Mouse (Mus musculus) neutrophil, adult 5-6 weeks (primary cell): ENCODE results near the gene Ror2. TPM values are rescaled to one million over a fixed set of nuclear protein-coding genes. Genes with fewer than 3 reads are reported as not detected.

Source experiments
- ATAC-seq: fragments of 151-379, 151-347 bp; 2 replicates; pipeline ENCODE4 v1.8.0; 2017; ENCODE audit warnings: mild to moderate bottlenecking, moderate TSS enrichment; ENCODE audit not compliant: insufficient number of reproducible peaks, poor library complexity, low FRiP score, severe bottlenecking; ENCODE audit errors: extremely low read depth
- total RNA-seq: library from RNA; stranded (forward); fragments of 200-1000 nt; gene quantifications from 2 replicates; pipeline ENCODE4 v1.2.3, GENCODE M21; 2017

Ror2 gene
- total RNA-seq, 1 experiment from 2014 or later = not detected

DNA sequence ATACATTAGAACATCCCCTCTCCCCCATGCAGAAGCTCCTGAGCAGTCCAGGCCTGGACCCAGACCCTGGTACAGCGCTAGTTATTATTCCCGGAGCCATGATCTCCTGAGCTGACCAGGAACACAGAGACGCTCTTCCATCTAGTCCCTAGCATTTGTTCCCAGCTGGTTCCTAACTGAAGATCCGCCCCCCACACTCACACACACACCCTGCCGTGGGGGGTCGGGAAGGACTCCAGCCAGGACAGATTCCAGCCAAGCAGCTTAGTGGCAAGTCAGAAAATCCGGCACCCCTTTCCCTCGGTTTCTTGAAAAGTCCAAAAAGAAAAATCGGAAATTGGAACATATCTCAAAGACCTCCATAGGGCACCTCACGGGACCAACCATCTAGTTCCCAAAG, 48.5 kb downstream of the Ror2 start:
- ATAC-seq = no peak

DNA sequence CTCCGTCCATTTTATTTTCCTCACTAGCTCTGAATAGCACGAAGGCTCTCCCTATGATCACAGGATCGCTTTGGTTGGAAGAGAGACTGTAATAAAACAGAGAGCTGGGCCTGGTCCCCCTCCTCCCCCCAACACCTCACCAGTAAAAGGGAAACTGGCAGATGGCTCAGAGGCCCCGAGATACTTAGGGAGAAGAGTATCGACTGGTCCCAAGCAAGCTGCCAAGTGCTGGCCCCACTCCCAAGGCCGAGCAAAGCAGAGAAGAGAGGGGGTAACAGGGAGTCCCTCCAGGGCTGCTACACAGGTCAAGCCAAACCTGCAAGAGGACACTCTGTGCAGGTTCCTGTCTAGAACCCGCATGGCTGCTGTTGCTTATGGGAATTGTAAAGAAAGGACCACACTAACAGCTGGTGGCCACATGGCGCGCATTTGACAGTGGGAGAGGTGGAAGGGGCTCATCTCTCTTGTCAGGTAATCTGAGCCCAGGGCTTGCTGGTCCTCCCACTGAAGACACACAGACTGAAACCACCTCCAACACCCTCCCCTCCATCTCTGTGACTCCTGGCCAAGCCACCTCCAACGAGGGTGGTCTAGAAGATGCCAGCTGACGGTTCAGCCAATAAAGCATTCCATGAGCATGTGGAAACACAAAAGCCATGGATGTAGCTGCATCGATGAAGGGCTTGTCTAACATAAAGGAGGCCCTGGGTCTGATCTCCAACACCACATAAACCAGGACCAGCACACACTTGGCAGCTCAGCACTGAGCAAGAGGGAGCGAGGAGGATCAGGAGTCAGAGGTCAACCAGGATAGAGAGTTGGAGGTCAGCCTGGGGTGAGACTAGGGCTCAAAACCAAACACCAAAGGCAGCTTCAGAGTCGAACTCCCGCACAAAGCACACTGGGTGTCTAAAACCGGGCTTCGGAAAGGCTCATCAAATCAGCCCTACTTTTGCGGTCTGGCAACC, 49.2 kb downstream of the Ror2 start:
- no peak for ATAC-seq

GRCm38 (mm10) chr13:53235953-53236352, 50.0 kb downstream of the Ror2 start:
- ATAC-seq = no peak

DNA sequence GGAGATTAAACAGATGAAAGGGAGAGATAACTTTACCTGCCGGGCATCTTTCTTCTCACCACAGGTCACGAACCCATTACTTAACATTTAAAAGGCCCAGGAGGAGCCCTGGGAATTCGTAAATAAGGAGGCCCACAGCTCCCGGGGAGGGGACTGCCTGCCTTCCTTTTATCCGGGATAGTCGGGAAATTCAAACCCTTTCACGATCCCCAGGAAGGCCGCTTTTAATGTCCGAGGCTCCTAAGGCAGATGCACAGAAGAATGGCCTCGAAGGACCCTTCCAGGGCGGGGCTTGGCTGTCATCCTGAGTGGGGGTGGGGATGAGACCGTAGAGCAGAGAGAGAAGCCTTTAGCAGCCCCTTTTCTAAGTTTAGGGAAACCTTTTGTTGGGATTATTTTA, 51.1 kb downstream of the Ror2 start:
- ATAC-seq = no peak

GRCm38 (mm10) chr13:53233826-53234786, 51.8 kb downstream of the Ror2 start:
- no peak for ATAC-seq

GRCm38 (mm10) chr13:53233381-53233780, 52.5 kb downstream of the Ror2 start:
- no peak for ATAC-seq

DNA sequence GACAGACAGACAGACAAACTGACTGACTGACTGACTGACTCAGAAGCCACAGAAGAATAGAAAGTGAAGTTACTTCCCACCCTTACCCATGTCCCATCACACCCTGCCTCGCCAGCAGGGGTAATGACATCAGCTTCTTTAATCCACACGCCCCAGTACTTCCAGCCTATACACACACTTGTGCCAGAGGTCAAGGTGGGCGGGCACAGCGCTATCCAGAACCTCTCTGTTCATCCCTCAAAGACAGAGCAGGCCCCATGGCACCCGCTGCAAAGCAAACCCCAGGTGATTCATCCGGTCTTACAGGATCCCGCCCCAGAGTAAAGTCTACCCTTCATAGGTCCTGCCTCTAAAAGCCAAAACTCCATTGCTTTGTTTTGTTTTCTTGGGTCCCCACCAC, 53.5 kb downstream of the Ror2 start:
- ATAC-seq = no peak

GRCm38 (mm10) chr13:53230446-53231161, 55.3 kb downstream of the Ror2 start:
- no peak for ATAC-seq

- no peak for ATAC-seq
These were observed 58.9 kb downstream of the Ror2 start for GRCm38 (mm10) chr13:53227019-53227418.

GRCm38 (mm10) chr13:53226461-53226860, 59.5 kb downstream of the Ror2 start:
- no peak for ATAC-seq

DNA sequence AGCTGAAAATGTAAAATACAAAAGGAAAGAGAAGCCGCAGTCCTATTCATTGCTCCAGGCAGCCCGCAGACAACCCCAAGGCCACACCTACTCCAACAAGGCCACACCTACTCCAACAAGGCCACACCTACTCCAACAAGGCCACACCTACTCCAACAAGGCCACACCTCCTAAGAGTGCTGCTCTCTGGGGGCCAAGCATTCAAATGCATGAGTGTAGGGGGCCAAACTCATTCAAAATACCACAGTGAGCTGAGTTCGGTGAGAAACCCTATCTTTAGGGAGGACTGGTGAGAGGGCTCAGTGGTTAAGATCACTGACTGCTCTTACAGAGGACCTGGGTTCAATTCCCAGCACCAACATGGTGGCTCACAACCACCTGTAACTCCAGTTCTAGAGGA, 60.0 kb downstream of the Ror2 start:
- no peak for ATAC-seq

DNA sequence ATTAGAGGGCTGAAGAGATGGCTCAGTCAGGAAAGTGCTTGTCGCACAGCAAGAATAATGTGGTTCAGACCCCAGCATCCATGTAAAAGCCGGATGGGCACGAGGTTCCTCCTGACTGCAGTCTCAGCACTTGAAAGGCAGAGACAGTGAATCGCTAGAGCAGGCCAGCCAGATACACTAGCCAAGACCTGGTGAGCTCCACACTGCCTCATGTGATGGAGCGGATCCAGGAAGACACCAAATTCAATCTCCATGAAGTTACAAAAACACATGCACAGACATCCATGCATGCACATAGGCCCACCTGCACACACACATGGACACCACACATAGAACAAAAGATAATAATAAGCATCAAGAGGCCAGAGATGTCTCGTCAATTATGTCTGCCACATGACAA, 64.7 kb downstream of the Ror2 start:
- no peak for ATAC-seq

DNA sequence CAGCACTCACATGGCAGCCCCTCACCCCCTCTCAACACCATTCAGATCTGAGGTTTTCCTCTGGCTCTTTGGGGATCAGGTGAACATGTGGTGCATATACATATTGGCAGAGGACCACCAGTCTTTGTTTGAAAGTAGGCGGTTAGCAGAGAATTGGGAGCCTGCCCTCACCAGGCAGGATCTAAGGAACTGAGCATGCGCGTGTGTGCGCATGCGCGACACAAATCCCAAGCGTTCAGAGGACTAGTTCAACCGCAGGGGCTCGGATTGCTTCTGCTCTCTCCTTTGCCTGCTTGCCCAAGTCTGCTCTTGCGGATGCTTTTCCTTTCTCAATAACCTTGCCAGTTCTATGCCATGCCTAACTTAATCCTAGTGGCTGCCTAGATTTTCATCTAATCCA, 66.0 kb downstream of the Ror2 start:
- ATAC-seq = no peak

DNA sequence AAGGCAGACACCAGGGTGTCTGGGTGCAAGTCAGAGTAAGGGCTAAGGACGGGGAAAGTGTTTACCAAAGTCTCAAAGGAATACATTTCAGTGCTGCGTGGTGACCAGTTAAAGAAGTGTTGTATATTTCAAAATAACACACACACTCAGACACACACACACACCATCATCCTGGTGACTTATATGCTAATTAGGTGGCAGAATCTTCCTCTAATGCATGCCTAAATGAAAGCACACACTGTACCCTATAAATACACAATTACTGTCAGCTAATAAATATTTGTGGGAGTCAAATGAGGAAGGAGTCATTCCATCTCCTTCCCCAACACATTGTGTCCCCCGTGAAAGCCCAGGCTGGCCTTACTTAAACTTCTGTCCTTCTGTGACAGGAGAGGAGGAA, 66.5 kb downstream of the Ror2 start:
- no peak for ATAC-seq

- ATAC-seq = no peak
These were observed 68.4 kb downstream of the Ror2 start for GRCm38 (mm10) chr13:53217396-53217975.

- no peak for ATAC-seq
These were observed 73.8 kb downstream of the Ror2 start for GRCm38 (mm10) chr13:53211971-53212733.

DNA sequence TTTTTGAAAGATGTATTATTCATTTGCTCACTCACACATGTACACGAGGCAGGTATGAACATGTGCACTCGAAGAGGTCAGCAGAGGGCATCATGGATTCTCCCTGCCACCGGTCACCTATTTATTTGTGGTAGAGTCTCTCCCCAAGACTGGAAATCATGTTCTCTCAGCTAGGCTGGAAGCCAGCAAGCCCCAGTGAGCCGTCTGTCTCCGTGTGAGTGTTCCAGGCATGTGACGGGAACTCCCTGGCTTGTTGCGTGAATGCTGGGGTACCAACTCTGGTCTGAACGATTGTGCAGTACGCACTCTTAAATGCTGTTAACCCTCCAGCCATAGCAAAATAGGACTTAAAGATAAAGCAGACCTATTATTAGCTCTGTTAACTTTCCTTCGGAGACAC, 77.4 kb downstream of the Ror2 start:
- no peak for ATAC-seq
